Mouse (Mus musculus) kidney, adult 11 months (tissue): ENCODE data around the gene Tppp2.

Source experiments
- DNase-seq: peaks from one replicate; pipeline ENCODE4 v3.0.0; 2022

Tppp2 gene

DNA sequence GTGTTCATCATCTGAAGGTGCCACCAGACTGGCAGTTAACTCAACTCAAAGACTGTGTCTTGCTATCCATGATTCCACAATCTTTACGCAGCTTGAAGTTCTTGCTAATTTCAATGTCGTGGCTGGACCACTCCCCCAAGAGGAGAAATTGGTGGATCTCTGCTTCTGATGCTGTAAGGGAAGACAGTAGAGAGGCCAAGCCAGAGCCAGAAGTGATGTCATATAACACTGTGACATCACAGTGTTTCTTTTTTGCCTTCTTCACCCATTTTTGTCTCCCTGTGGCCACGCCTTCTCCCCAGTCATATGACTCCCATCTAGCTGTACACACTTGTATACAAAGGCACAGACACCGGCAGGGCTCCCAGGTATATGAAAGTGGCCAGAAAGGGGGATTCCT, at the start of gene Tppp2:
Tppp2 (plus strand) TSS at position 301 of the 400 bp plus-strand sequence.
- no peak for DNase-seq

DNA sequence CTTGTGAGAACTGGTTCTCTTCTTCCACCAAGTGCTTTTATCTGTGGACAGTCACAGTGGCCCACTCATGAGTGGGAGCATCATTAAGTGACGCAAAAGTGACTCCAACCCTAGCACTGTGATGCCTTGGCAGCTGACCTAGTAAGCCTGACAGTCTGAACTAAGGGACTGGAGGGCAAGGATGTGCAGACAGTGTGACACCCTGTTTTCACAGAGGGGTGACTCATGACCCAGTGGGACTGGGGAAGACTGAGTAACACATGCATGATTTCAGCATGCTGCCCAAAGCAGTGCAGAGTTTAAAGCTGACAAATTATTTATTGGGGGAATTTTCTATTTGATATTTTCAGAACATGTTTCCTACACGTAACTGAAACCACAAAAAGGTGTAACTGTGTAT, 47.5 kb upstream of the Tppp2 start:
- no peak for DNase-seq

DNA sequence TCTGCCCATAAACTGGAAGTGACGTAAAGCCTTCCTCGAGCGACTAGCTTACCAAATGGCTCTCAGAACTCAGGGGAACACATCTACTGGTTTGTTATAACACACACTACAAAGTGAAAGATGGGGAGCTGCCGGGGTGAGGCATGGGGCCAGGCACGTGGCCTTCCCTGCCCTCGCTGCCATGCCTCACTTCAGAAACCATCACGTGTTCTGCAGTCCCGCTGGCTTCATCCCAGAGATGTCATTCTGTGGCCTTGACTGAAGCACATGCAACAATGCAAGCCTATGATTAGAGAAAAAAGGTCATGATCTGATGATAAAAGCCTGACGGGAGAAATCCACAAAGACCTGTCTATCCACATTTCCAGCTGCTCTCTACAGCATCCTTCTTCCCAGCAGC, 46.5 kb upstream of the Tppp2 start:
- DNase-seq = no peak

DNA sequence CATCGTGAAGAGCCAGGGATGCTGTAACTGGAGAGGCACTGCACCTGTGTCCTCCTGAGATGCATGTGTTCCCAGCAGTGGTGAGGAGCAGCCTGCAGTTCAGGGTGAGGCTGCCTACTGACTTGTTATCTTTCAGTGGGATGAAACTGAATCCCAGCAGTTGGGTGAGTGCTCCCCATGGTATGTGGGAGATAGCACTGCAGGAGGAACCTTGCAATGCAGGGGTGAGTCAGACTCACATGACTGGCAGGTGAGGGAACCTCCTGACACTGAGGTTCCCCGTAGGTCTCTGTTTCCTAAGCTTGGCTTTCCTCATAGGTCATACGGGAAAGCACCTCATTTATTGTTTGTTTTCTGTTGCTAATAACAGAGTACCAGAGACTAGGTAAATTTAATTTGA, 40.7 kb upstream of the Tppp2 start:
- DNase-seq = no peak

DNA sequence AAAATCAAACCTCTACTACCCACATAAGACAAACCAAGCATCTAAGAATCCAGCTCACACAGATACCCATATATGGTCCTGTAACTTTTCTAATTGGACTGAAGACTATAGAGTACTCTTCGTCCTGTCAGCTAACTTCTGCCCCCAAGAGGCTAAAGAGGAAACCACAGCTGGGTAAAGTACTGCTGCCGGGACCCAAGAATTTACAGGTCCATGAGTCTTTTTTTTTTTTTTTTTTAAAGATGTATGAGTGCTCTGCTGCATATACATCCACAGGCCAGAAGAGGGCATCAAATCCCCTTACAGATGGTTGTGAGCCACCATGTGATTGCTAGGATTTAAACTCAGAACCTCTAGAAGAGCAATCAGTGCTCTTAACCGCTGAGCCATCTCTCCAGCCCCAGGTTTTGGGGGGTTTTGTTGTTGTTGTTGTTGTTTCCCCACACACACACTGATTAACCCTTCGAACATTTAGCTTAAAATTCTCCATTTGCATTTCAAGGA, 34.6 kb upstream of the Tppp2 start:
- DNase-seq = peak; percentile 84

DNA sequence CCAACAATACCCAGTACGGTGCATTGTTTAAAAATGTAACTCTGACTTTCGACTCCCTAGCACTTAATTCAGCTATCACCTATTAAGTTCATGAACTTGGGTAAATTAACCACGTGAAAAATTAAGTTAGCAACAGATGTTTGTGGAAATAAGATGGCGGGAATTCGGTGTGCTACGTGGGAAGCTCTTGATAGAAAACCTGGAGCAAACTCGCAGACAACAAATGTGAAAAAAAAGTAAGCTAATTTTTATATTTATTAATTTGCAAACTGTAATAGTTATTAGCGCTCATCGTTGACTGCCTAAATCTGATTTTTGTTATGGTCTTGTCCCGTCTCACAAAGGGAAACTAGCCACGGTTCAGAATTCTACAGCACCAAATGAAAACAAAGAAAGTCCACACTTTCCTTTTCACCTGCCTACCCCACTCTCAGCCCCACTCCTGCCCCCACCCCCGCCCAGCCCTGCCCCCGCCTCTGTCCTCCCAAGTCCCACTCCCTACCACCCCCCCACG, 34.1 kb upstream of the Tppp2 start:
- no peak for DNase-seq

DNA sequence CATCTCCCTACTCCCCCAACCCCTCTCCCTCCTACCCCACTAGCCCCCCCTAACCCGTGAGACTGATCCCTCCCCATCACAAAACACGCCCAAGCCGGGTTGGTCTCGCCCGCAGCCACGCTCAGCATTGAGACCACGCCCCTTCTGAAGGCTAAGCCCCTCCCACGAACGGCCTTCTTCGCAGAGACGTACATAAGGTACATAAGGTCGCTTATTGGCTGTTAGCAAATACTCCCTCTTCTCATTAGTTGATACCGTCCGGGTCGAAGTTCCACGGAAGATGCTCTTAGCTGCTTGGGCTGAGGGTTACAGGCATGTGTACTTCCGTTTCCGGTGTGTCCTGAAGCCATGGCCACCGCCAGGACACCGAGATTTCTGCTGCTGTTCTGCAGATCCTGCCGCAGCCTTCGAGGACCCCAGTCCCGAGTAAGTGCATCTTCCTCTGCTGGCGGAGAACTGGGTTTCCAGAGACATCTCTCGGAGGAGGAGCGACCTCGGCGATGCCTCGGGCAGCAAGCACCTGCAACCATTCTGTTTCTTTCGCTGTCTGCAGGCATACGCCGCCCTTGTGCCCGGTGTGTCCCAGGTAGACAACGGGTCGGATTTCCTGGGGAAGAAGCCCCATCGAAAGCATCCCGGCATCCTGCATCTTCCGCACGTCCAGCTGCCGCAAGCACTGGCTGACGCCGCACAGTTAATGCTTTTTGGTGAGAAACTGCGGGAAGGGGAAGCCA, 33.5 kb upstream of the Tppp2 start, which contains the start of gene Mettl17:
Mettl17 (plus strand) TSS at position 245 of the 734 bp plus-strand sequence.
- DNase-seq = peak; percentile 97

DNA sequence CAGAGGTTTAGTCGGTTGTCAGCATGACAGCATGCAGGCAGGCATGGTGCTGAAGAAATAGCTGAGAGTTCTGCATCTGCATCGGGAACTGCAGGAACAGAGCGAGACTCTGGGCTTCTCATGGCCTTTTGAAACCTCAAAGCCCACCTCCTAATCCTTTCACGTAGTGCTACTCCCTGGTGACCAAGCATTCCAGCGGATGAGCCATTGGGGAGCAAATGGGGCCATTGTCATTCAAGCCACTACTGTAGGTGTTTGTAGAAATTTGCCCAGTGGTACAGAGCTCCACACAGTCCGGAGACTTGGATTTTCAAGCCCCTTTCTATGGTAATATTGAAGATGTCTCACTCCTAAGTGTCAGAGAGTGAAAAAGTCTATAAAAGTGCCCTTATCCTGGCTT, 32.2 kb upstream of the Tppp2 start:
- DNase-seq = no peak

DNA sequence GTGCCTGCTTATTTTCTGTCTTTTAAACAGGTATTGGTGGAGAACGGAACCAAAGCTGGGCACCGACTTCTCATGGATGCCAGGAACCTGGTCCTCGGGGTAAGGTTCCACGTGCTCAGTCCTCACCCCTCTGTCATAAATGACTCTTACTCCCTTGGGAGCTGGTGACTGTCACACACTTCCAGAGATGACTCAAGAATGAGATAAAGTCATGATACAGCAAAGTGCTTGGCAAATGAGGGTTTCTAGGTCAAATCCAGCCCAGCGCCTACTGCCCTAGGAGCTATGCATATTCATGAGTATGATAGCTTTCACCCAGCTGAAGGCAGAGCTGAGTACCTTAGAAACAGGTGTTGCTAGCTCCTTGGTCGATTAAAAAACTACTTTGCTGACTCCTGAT, 28.4 kb upstream of the Tppp2 start:
- DNase-seq = no peak

DNA sequence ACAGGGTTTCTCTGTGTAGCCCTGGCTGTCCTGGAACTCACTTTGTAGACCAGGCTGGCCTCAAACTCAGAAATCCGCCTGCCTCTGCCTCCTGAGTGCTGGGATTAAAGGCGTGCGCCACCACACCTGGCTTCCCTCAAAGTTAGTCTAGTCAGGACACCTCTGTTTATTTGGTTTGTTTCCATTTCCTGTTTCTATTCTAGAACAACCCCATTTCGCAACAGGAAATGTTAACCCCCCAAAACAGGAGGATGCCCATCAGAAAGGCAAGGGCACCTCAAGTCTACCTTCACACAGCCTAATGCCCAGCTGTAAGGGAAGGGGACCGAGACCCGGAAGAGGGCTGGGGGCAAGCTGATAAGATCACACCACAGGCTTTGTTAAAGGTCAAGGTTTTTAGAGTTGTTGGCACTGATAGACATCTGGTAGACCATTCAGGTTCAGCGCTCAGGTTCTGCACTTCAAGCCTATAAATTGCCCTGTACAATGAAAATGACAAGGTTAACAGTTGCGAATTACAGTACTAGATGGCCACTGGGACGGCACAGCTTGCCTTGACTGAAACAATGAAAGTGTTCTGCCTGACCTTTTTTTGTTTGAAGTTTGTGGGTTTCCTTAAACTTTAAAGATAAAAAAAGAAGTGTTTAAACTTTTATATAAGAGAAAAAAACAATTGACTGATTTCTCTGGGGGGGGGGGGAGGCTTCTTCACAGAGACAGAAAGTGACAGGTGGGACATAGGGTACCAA, 25.9 kb upstream of the Tppp2 start, which contains the start of gene Slc39a2:
Slc39a2 (plus strand) TSS at position 699 of the 749 bp plus-strand sequence.
- DNase-seq = no peak

DNA sequence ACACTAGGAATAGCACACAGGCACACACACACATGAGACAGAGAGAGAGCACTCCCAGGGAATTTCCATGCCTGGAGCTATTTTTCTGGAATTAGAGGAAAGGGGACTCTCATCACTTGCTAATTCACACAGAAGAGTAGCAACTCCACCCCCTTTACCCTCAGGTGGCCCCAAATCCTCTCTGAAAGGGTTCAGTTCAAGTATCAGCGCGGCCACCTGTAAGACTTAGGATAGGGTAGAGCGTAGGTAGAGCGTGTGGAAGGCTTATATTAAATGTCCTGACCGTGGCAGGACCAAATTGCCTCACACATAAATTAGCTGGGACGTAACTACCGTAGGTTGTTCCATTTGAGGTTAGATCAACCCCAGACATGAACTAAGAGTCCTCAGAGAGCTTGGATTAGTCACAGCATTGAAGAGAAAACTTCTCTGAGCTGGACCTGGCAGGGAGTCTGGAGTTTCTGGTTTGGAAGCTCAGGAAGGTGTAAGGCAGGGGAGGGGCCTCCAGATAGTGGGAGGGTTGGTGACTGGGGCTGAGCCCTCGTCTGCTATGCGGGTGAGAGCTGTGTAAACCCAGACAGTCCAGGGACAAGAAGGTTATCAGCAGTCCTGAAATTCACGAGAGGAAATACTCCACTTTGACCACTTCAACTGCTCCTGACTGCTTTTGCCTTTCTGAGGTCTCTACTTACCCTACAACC, 25.0 kb upstream of the Tppp2 start:
- no peak for DNase-seq

DNA sequence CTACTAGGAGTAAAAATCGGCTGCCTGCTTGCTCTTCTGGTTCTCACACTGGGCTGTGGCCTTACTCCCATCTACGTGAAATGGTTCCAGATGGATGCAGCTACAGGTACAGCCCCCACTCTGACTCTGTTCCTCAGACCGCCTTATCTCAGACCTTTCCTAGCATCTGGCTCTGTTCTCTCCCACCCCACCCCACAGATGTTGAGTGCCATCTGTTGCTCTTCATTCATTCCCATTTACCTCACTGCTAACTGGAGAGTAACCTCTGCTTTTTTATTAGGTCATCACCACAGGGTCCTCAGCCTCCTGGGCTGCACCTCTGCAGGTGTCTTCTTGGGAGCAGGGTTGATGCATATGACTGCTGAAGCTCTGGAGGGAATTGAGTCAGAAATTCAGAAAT, 24.4 kb upstream of the Tppp2 start:
- no peak for DNase-seq

DNA sequence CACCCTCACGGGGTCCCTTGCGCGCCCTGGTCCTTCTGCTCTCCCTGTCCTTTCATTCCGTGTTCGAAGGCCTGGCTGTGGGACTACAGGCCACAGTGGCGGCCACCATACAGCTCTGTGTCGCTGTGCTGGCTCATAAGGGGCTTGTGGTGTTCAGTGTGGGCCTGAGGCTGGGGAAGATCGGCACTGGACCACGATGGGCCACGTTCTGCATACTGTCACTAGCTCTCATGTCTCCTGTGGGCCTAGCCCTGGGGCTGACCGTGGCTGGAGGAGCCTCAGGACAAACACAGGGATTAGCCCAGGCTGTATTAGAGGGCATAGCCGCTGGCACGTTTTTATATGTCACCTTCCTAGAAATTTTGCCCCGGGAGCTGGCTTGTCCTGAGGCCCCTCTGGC, 23.2 kb upstream of the Tppp2 start:
- no peak for DNase-seq

DNA sequence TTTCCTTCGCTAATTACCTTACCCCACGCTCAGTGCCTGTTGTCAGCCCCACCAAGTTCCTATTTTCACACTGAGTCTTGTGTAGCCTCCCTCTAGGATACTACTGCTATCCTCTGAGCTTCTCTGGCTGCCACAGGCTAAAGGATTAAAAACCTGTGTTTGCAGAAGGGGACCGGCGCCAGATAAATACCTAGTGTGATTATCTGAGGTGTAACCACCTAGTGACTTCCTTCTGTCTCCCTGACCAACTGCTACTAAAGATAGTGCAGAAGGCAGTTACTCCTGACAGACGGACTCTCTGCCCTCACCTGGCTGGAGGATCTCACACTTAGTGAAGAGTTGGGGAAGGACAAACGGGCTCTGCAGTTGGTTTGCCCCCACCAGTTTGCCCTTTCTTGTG, 22.2 kb upstream of the Tppp2 start:
- no peak for DNase-seq

DNA sequence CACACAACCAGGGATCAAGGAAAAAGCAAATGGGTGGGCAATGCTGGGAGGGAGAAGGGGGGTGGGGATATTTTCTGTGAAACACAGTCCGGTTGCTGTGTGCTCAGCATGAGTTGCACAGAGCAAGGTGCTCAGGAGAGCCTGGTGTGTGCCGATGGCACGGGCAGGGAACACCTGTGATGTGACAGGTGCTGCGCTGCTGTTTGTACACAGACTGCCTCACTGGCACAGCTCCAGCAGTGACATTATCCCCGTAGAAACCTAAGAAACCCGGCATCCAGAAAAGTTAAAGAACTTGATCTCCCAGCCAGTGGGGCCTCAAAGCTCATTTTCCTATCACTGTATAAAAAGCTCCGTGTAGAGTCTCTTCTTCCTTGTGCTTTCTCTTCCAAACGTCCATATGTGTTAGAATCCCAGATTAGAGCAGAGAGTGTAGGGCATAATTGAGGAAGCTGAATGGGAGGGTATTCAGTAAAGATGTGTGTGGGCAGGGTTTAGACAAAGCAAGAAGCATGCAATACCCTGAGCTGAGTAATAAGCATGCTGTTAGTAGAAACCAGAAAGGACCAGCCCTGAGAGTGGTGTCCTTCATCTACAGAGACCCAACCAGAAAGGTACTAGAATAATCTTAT, 21.6 kb upstream of the Tppp2 start:
- DNase-seq = no peak

DNA sequence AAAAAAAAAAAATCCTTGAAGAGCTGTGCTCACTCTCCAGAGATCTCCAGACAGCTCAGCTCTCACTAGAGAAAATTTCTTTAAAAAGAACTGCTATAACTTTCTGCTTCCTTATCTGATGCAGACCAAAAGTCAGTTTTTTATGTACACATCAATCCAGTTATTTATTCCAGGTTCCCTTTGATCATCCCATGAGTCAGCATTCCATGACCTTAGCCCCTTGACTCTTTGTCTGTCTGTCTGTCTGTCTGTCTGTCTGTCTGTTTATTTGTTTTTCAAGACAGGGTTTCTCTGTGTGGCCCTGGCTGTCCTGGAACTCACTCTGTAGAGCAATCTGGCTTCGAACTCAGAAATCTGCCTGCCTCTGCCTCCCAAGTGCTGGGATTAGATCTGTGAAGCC, 18.9 kb upstream of the Tppp2 start:
- no peak for DNase-seq

DNA sequence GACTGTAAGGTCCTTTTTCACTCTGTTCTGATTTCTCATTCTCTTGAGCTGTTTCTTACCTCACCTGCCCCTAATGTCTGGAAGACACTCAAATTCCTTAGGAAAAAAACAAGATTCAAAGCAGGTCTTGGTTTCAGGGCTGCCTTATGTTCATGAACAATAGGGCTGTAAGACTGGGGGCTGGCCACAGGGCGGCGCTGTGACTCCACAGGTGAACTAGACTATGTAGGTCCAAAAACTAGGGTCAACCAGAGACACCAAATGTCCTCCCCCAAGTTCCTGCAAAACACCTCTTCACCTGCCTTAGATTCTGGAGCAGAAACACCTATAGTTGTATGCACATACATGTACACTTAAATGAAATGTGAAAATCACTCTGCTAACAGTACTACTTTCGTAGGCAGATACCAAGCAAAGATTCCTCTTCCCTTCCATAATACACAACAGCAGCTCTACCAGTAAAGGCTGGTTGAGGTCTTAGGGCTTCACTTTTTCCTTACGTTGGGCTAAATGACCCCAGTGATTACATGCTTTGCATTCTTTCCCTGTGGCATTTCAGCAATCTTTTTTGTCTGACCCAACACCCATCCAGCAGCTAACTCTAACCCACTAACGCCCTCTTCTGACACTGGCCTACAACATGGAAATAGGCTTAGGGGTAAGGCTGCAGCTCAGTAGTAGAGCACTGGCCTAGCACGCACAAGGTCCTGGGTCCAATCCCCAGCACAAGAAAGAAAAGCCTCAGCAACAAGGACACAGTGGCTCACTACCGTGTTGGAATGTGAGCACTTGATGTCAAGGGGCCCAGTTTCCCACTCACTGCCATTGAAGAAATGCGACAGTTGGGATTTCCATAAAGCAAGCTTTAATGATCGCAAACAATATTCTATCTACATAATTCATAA, 15.2 kb upstream of the Tppp2 start:
- DNase-seq = peak; percentile 44

DNA sequence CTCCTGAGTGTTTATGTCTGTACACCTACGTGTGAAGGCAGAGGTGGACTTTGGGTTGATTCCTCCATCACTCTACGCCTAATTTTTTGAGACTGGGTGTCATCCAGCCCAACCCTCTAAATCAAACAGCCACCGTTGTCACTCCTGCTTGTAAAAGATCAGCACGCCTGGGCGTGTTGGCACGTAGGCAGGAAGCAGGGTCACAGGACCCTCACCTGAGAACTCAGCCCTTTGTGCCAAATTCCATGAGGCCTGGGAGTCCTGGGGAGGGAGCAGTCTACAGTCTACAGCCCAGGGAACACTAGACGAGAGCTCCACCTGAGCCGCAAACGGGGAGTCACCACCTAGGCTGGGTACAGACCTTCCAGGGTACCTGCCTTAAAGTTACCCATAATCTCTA, 14.4 kb upstream of the Tppp2 start:
- DNase-seq = no peak

DNA sequence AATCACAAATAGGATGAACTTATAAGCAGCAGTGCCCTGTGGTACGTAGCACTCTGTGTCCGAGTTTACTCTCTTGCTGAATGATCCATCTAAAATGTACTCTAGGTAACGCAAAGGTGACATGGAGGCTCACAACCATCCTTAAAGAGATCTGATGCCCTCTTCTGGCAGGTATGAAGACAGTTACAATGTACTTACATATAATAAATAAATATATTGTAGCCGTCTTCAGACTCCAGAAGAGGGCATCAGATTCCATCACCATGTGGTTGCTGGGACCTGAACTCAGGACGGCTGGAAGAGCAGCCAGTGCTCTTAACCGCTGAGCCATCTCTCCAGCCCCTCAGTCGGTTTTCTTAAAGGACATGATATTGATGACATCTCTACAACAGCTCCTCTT, 13.5 kb upstream of the Tppp2 start:
- DNase-seq = no peak

DNA sequence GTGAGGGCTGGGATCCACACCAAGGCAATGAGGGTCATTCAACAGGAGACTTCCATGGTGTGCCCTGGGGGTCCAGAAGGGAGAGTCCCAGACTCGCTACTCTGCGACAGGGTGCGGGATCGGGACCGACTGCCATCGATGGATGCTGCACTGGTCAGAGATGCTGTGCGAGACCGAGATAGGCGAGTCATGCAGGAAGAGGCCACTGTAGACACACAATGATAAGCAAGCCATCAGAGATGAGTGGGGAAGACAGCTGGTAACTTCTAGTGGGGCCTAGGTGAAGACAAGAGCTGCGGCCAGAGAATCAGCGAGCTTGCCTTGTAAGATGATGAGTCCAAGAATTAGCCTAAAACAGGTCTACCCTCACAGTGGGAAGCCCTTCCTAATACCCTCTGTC, 12.1 kb upstream of the Tppp2 start:
- no peak for DNase-seq

DNA sequence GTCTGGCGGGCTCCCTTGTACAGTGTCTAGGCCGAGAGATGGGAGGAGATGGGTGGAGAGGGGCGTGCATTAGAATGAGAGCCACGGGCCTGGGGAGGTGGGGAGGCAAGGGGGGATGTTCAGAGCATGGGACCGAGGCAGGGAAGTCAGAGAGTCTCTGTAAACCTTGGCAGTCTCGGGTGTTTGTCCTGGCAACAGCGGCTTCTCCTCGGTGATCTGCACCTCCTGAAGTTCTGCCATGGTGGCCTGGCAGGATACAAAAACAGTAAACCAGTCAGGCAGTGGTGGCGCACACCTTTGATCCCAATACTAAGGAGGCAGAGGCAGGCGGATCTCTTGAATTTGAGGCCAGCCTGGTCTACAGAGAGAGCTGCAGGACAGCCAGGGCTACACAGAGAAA, 6.9 kb upstream of the Tppp2 start:
- DNase-seq = no peak
